Mouse (Mus musculus): ENCODE measurements at regions not wholly inside any gene's neighbourhood (a gene's known extent, or its start where the extent isn't known, plus 50 kb on each side); places are given as distances from the start of the nearest gene placed in this dataset.

DNA sequence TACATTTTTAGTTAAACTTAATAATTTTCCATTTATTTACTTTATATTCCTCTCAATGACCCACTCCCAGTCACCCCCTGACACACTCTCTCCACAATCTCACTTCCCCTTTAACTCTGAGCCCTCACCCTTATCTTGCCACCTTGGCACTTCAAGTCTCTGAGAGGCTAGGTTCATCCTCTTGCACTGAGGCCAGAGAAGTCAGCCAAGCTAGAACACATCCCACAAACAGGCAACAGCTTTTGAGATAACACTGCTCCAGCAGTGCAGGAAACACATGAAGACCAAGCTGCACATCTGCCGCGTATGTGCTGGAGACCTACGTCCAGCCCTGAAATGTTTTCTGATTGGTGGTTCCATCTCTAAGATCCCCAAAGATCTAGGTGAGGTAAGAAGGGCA, 717.2 kb upstream of the Gpc5 start:
- TF ChIP-seq POLR2A (IDR thresholded peaks at IDR 0.05; ENCODE audit: extremely low read depth, insufficient read depth, low read length) (no peak), CTCF (IDR thresholded peaks at IDR 0.05; ENCODE audit: low read depth, low read length) (no peak)
